Mouse (Mus musculus) lung, adult 2 months (tissue): ENCODE results near the gene Itga8. TPM values are rescaled to one million over a fixed set of nuclear protein-coding genes. Genes with fewer than 3 reads are reported as not detected.

Experiments
- DNase-seq: peaks from one replicate; pipeline ENCODE4 v3.0.0; 2022
- H3K4me1 ChIP-seq: fragments of 200-500 bp; 2 replicates; pipeline ENCODE4 v1.6.1; 2011; ENCODE audit warnings: low read length; ENCODE audit not compliant: control insufficient read depth, insufficient read depth
- H3K4me3 ChIP-seq: fragments of 200-500 bp; replicated peaks from 2 replicates; pipeline ENCODE3; 2011; ENCODE audit warnings: low read depth, mild to moderate bottlenecking, control low read depth, low read length; ENCODE audit errors: extremely low read depth
- CTCF ChIP-seq: fragments of 200-500 bp; IDR thresholded peaks from 2 replicates; pipeline ENCODE4 v1.5.1; 2011; ENCODE audit warnings: mild to moderate bottlenecking, low read length, control low read depth; ENCODE audit not compliant: insufficient read depth
- POLR2A ChIP-seq: fragments of 200-500 bp; IDR thresholded peaks from 2 replicates; pipeline ENCODE4 v1.6.1; 2011; ENCODE audit warnings: low read depth, mild to moderate bottlenecking, control low read depth, low read length, borderline replicate concordance; ENCODE audit errors: extremely low read depth
- WGBS: fragments of 180-500 bp; shearing (Covaris S2); methylation state at CpG from one replicate; pipeline ENCODE4 v1.1.7; 2018; 5-methylcytosine and 5-hydroxymethylcytosine counted together
- polyA plus RNA-seq: library from polyadenylated mRNA; depleted of rRNA; stranded (reverse); fragments of >200 nt; gene quantifications from 2 replicates; pipeline ENCODE4 v1.2.3, GENCODE M21; 2012; rRNA removed

Itga8 gene
- polyA plus RNA-seq, 1 experiment: 57.7 TPM

DNA sequence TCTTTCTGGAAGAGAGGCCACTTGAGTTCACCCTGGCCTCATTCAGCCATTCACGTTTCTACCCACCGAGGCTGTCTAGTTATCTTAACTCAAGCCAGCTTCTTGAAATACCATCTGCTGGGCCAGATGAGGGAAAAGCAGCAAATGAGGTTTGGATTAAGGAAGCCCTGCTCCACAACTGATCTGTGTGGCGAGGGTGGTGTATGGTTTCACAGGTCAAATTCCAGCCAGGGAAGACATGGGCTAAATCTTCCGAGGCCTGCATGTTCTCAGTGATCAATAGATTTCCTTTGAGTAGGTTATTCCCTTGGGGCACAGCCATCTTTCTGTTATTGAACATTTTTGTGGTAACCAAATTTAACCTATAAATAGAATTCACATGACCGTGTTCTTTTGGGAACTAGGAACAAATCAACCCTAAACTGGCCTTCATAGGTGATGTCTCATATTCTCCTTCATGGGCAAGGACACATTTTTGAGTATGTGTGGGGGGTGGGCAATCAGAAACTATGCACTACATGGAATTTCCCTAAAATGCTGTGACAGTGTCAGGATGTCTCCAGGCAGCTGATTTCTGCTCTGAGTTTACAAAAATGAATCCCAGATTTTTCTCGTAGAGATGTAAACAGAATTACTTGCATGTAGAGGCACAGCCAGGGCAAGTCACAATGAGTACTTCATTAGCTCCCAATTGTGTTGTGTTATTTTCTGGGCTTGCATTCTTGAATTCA lies 235.9 kb downstream of the Itga8 start:
- Histone ChIP-seq H3K4me3 (no peak overlapping the region), H3K4me1 (peaks cover 5% of the 10 kb centered on the region; the same call in 1 of the 2 replicates)
- DNase-seq: no peak
- WGBS: 54% methylated on average over 6 of the region's 6 CpGs
- TF ChIP-seq CTCF (no peak), POLR2A (no peak)

DNA sequence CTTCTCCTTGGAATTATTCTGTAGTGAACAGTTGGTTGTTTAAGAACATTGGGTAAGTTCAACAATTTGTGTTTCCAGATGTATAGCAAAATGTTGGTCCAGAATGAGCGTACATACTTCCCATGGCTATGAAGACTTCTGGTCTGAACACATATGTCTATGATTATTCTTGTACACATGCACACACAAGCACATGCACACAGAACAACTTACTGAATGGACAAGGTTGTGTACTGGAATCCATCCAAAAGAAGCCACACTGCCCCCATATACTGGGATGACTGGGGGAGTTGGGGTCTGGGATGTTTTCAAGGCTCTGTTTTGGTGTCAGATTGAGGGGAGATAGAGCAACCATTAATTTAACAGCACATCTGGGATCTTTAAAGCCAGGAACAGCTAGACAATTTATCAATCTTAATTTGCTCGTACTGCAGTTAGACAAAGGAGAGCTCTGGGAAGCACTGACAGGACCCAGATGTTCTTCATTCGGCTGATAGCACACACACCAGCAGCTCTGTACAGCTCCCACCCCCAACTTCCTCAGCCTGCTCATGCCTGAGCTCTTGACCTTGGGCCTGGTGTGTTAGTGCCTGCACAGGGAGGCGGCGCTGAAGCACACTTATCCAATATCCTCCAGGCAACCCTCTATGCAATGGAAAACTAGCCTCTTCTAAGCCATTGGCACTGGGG lies 241.5 kb downstream of the Itga8 start:
- peaks cover 5% of the 10 kb centered on the region; the same call in 1 of the 2 replicates for H3K4me1 ChIP-seq
- TF ChIP-seq POLR2A (no peak), CTCF (no peak)
- no peak for DNase-seq
- no peak overlapping the region for H3K4me3 ChIP-seq
- 56% methylated on average over 5 of the region's 5 CpGs for WGBS

Other genes starting within 250 kb of the Itga8 start
- 69.2 and 85.3 TPM in 2 replicates for gene Mindy3, start 117.5 kb upstream of the Itga8 start, polyA plus RNA-seq